Mouse (Mus musculus) lung, embryonic 14.5 days (tissue): ENCODE results near the gene Ogn. TPM values are rescaled to one million over a fixed set of nuclear protein-coding genes. Genes with fewer than 3 reads are reported as not detected.
"Not testable (repeated sequence)": the region's sequence is repeated elsewhere in the genome, so short reads cannot be mapped to it uniquely, and the experiment has no call there.

ENCODE experiments used
- ATAC-seq: fragments of 200-750 bp; cut with Nextera tagmentation; 2 replicates; pipeline ENCODE4 v1.8.0; 2017; ENCODE audit warnings: mild to moderate bottlenecking, moderate TSS enrichment, moderate library complexity; ENCODE audit not compliant: insufficient read depth
- DNase-seq: peaks from one replicate; pipeline ENCODE4 v3.0.0-alpha.2; 2015
- H3K27ac ChIP-seq: fragments of 300-500 bp; sonication (generic); 2 replicates; pipeline ENCODE4 v1.5.1; 2014; ENCODE audit warnings: low read depth, mild to moderate bottlenecking, moderate library complexity
- H3K27me3 ChIP-seq: fragments of 300-500 bp; sonication (generic); 2 replicates; pipeline ENCODE4 v1.6.1; 2014; ENCODE audit warnings: low read length, control low read depth; ENCODE audit not compliant: insufficient read depth
- H3K36me3 ChIP-seq: fragments of 300-500 bp; sonication (generic); 2 replicates; pipeline ENCODE4 v1.6.1; 2014; ENCODE audit warnings: control low read depth; ENCODE audit not compliant: insufficient read depth
- H3K4me1 ChIP-seq: fragments of 300-500 bp; sonication (generic); 2 replicates; pipeline ENCODE4 v1.6.1; 2014; ENCODE audit warnings: antibody characterized with exemption, control low read depth; ENCODE audit not compliant: insufficient read depth
- H3K4me2 ChIP-seq: fragments of 300-500 bp; sonication (generic); 2 replicates; pipeline ENCODE4 v1.6.1; 2014; ENCODE audit warnings: mild to moderate bottlenecking
- H3K4me3 ChIP-seq: fragments of 300-500 bp; sonication (generic); 2 replicates; pipeline ENCODE4 v1.5.1; 2014; ENCODE audit warnings: low read depth, low read length
- H3K9ac ChIP-seq: fragments of 300-500 bp; sonication (generic); 2 replicates; pipeline ENCODE4 v1.6.1; 2014
- H3K9me3 ChIP-seq: fragments of 300-500 bp; sonication (generic); 2 replicates; pipeline ENCODE4 v1.6.1; 2016; ENCODE audit warnings: low read depth, low read length, control low read depth
- CTCF ChIP-seq: IDR thresholded peaks from 2 replicates; pipeline ENCODE4 v1.5.1; 2016; ENCODE audit warnings: antibody characterized with exemption, low read depth
- WGBS: fragments of 180-500 bp; shearing (Covaris S2); extraction: QIAGEN DNeasy Blood & Tissue Kit; methylation state at CpG from one replicate; pipeline ENCODE4 v1.1.7; 2014; 5-methylcytosine and 5-hydroxymethylcytosine counted together
- polyA plus RNA-seq: library from polyadenylated mRNA; unstranded; fragments of >200 nt; fragmentation: Nextera tagmentation; extraction: Ambion mirVana; gene quantifications from 2 replicates; pipeline ENCODE4 v1.2.1, GENCODE M21; 2014

Gene Ogn
- polyA plus RNA-seq, 1 experiment from 2014 or later, result 69.3 TPM

DNA sequence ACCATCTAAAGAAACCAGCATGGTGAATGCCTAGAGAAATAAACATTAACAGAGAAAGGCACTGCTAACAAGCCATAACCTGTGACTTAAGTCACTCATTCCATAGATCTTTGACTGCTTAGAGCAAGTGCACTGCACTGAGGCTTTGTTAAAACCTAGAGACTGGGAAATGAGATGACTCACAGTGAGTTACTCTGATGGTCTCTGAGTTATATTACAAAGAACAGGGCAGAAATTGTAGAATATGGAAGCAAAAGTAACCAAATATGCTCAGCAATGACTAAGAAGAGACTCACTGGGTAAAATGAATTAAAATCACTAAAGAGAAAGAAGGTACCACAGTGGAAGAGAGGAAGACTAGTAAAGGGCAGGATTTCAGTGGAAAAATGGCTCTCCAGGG is 24.0 kb upstream of the Ogn start:
- H3K9ac ChIP-seq, result no peak overlapping the region
- H3K27ac ChIP-seq, result no peak overlapping the region
- H3K9me3 ChIP-seq, result no peaks in the 10 kb centered on the region
- no peak overlapping the region for H3K4me2 ChIP-seq
- no peaks in the 10 kb centered on the region for H3K4me1 ChIP-seq
- no peak for ATAC-seq
- H3K36me3 ChIP-seq, result no peaks in the 10 kb centered on the region
- H3K4me3 ChIP-seq, result no peak overlapping the region
- DNase-seq, result no peak
- no peaks in the 10 kb centered on the region for H3K27me3 ChIP-seq
- no peak for TF ChIP-seq CTCF

DNA sequence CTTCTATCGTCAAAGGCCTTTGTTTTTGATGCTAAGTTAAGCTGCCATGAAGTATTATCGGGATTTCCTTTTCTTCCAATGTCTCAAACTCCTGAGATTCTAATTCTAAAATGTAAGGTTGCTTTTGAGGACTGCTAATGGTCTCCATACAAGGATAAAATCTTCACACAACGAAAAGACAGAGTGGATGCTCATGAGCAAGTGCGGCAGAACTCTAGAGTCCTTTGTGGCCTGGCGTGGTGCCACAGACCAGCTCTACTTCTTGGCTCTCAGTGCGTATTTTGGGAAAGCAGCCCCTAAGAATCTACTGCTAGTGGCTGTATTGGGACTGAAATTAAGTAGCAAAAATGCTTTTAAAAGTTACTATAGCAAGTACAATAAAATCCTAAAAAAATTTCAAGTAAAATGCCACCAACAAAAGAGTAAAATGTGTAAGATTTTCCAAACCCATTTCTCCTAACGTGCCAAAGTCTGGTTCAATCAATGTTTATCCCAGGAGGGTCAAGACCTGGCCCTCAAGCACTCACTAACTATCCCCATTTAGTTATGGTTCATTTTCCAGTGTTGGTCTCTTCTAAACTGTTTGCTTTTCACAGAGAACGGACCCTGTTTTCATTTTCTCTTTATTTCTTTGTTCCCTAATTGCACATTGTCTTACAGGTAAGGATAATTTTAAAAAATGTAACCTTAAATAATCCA is 23.4 kb upstream of the Ogn start:
- TF ChIP-seq CTCF, result no peak
- H3K4me2 ChIP-seq, result no peak overlapping the region
- H3K4me3 ChIP-seq, result no peak overlapping the region
- H3K36me3 ChIP-seq, result no peaks in the 10 kb centered on the region
- ATAC-seq (no peak), DNase-seq (peak; percentile 77)
- no peaks in the 10 kb centered on the region for H3K27me3 ChIP-seq
- WGBS, result 64% methylated on average over 8 of the region's 8 CpGs
- H3K27ac ChIP-seq, result no peak overlapping the region
- no peaks in the 10 kb centered on the region for H3K4me1 ChIP-seq
- H3K9ac ChIP-seq, result no peak overlapping the region
- no peaks in the 10 kb centered on the region for H3K9me3 ChIP-seq

- no peak for TF ChIP-seq CTCF
- Histone ChIP-seq H3K4me3 (no peak overlapping the region), H3K27ac (no peak overlapping the region), H3K36me3 (no peaks in the 10 kb centered on the region), H3K4me1 (no peaks in the 10 kb centered on the region), H3K4me2 (no peak overlapping the region), H3K9me3 (no peaks in the 10 kb centered on the region), H3K9ac (no peak overlapping the region), H3K27me3 (no peaks in the 10 kb centered on the region)
- 93% methylated on average over 6 of the region's 6 CpGs for WGBS
- no peak for DNase-seq
- ATAC-seq, result no peak
These were observed 21.8 kb upstream of the Ogn start for GRCm38 (mm10) chr13:49586062-49586461.

DNA sequence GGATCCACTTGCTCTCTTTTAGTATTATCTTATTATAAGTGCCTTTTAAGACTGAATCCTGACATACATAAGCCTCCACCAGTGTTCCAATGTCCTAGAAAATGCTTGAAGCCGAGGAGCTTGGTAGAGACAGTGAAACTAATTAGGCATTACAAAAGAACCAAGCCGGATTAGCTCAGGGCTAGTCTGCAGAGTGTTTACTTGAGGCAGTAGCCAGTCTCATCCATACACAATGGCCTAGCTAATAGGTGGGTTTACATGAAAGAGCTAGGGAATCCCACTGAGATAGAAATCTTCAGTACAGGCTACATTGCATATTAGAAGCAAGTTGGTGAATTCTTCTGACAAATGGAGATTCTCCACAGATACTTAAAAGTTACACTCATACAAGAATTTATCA is 5.3 kb upstream of the Ogn start:
- WGBS, result 85% methylated on average over 2 of the region's 2 CpGs
- DNase-seq, result not testable (repeated sequence)

DNA sequence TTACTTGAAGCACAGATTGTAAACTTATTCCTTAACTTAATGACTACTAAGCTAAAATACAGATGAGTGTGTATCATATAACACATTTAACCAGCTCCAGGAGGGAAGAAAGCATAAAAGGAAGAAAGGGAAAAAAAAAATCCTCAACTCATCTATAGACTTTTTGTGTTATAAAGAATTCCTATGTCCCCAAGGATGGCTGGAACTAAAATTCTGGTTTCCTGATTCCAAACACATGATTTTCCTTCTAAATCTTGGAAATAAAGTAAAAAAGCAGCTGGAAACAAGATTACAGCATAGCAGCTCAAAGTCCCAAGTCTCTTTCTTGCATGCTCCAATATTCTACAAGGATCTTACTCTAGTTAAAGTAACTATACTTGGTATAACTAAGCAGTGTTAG is 4.2 kb upstream of the Ogn start:
- no peaks in the 10 kb centered on the region for H3K36me3 ChIP-seq
- no peak overlapping the region for H3K9ac ChIP-seq
- no peaks in the 10 kb centered on the region for H3K27me3 ChIP-seq
- no peak for TF ChIP-seq CTCF
- no peak for DNase-seq
- H3K4me2 ChIP-seq, result no peak overlapping the region
- H3K4me1 ChIP-seq, result no peaks in the 10 kb centered on the region
- no peak for ATAC-seq
- H3K4me3 ChIP-seq, result no peak overlapping the region
- H3K27ac ChIP-seq, result no peak overlapping the region
- no peaks in the 10 kb centered on the region for H3K9me3 ChIP-seq

More for the DNA sequence above, 5.3 kb upstream of the Ogn start:
- H3K4me2 ChIP-seq, H3K27ac ChIP-seq, H3K4me1 ChIP-seq, ATAC-seq, H3K4me3 ChIP-seq, H3K27me3 ChIP-seq, H3K9me3 ChIP-seq, H3K36me3 ChIP-seq, H3K9ac ChIP-seq: not testable (repeated sequence)

DNA sequence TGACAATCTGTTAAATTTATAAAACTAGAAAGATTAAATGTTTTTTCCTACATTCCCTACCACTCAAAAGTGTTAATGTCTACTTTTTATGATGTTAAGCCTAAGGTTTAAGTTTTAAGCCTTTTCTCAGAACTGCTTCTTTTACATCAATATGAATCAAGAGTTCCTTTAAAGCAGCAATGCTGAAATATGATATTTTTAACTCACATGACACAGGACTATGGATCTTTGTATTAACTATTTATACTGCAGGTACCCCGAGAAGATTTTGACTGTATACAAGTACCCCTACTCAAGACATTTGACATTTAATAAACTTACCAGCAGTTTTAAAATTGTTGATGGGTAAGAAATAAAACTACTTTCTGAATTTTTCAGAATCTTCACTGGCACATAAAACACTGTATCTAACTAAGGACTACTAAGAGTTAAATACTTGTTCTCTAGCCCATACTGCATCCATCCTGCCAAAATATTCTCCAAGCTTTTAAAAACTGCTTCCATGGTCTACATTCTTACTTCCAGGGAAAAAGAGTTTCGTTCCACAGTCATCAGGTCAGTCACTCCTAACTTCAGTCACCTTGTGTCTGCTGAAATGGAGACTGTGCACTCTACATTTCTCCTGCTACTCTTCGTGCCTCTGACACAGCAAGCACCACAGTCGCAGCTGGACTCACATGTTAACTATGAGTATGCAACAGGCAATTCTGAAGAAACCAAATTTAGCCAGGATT is 910 bp downstream of the Ogn start:
- peak overlapping the region; percentile 28 for H3K4me3 ChIP-seq

GRCm38 (mm10) chr13:49617021-49617420 is 9.2 kb downstream of the Ogn start:
- Histone ChIP-seq H3K27me3 (no peaks in the 10 kb centered on the region), H3K9ac (no peak overlapping the region), H3K27ac (no peak overlapping the region), H3K36me3 (0 out of 2 replicates have a peak, but pooled peaks cover 4% of the 10 kb centered on the region), H3K4me2 (no peak overlapping the region), H3K9me3 (no peaks in the 10 kb centered on the region), H3K4me3 (no peak overlapping the region), H3K4me1 (no peaks in the 10 kb centered on the region)
- no peak for ATAC-seq
- WGBS, result 80% methylated on average over 3 of the region's 3 CpGs
- no peak for TF ChIP-seq CTCF
- DNase-seq, result no peak

More for the DNA sequence above, 910 bp downstream of the Ogn start:
- Histone ChIP-seq H3K36me3 (no peaks in the 10 kb centered on the region), H3K4me2 (peak overlapping the region; percentile 44), H3K4me1 (no peaks in the 10 kb centered on the region), H3K27ac (no peak overlapping the region; the same call in 1 of the 2 replicates), H3K27me3 (no peaks in the 10 kb centered on the region), H3K9me3 (no peaks in the 10 kb centered on the region), H3K9ac (no peak overlapping the region)
- WGBS, result 41% methylated on average over 4 of the region's 4 CpGs
- TF ChIP-seq CTCF, result no peak
- DNase-seq, result peak; percentile 41
- no peak for ATAC-seq
